Mouse (Mus musculus): ENCODE data around the gene Ano6. TPM values are rescaled to one million over a fixed set of nuclear protein-coding genes. Genes with fewer than 3 reads are reported as not detected.

Ano6 gene
- polyA plus RNA-seq, 1 experiment from 2014 or later = 6.9 TPM

DNA sequence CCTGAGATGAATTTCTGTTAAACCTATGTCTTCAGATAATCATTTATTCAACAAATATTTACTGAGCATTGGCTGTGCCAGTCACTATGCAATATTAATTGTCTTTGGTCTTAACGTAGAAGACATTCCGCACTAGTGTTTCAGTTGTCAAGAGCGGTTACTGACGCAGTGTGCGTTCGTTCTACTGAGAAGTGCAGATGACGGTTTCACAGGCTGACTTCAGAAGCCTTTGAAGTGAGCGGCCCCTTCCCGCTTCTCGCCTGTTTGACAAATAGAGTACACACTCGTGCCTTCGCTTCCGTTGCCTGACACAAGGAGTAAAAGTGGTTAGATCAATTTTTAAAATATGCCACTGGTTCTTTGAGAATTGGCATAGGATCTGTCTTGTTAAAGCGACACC is 113.6 kb downstream of the Ano6 start:
- Histone ChIP-seq H3K9me3 (ENCODE audit: low read length) (no peaks in the 10 kb centered on the region), H3K4me1 (ENCODE audit: insufficient read depth) (peaks cover 42% of the 10 kb centered on the region), H3K27me3 (ENCODE audit: insufficient read depth, low read length) (no peaks in the 10 kb centered on the region), H3K4me2 (ENCODE audit: low read depth, low read length) (peak overlapping the region; percentile 41), H3K9ac (replicated peaks) (0 out of 2 replicates have a peak overlapping the region, but pooled peaks have one; percentile 16), H3K27ac (ENCODE audit: low read depth) (0 out of 2 replicates have a peak overlapping the region, but pooled peaks have one; percentile 26), H3K4me3 (ENCODE audit: low read depth, low read length) (no peak overlapping the region; the same call in 1 of the 2 replicates), H3K36me3 (replicated peaks; ENCODE audit: insufficient read depth, low read length) (no peaks in the 10 kb centered on the region)
- no peak for TF ChIP-seq EP300 (IDR thresholded peaks at IDR 0.05; ENCODE audit: low read depth)
- TF ChIP-seq CTCF (IDR thresholded peaks at IDR 0.05; ENCODE audit: low read depth) = no peak
- no peak for ATAC-seq
- WGBS (ENCODE audit: insufficient replicate concordance) = 64% methylated on average over 14 of the region's 14 CpGs
- DNase-seq = no peak

DNA sequence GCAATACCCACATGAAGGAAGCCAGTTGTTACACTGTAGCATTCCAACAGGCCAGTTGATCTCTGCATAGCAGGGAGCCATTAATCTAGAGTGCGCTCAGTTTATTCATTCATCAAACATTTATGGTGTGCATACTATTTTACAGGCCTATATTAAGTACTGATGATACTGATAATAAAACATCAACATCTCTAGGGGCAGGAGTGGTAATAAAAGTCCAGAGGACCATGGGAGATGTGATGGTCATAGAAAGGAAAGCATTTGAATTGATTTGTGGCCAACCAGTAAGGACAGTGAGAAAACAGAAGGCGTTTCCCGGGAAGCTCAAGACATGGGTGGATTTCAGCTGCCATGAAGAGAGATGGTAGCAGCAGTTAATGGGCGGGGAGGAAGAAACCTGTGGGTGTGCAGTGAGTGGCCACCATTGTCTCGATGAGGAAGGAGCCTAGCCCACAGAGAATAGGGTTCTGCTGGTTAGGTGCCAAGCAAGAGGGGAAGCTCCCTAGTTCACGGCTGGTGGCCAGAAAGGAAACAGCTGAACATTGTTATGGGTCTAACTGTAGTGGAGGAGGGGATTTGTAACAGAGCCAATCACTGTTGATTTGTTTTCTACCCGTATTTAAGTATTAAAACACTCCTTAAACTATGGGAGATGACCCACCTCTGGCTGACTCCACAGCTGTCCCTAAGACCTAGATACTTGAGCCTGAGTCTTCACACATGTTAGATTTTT is 115.5 kb downstream of the Ano6 start:
- H3K4me1 ChIP-seq (ENCODE audit: insufficient read depth) = peaks cover 42% of the 10 kb centered on the region
- H3K9ac ChIP-seq (replicated peaks) = no peak overlapping the region
- no peaks in the 10 kb centered on the region for H3K9me3 ChIP-seq (ENCODE audit: low read length)
- H3K4me2 ChIP-seq (ENCODE audit: low read depth, low read length) = no peak overlapping the region
- H3K27me3 ChIP-seq (ENCODE audit: insufficient read depth, low read length) = no peaks in the 10 kb centered on the region
- no peaks in the 10 kb centered on the region for H3K36me3 ChIP-seq (replicated peaks; ENCODE audit: insufficient read depth, low read length)
- ATAC-seq (peak; percentile 46; the same call in 1 of the 2 replicates), DNase-seq (peak; percentile 35)
- no peak overlapping the region for H3K4me3 ChIP-seq (ENCODE audit: low read depth, low read length)
- no peak for TF ChIP-seq EP300 (IDR thresholded peaks at IDR 0.05; ENCODE audit: low read depth)
- TF ChIP-seq CTCF (IDR thresholded peaks at IDR 0.05; ENCODE audit: low read depth) = no peak
- WGBS (ENCODE audit: insufficient replicate concordance) = 48% methylated on average over 7 of the region's 7 CpGs
- H3K27ac ChIP-seq (ENCODE audit: low read depth) = peak overlapping the region; percentile 65

DNA sequence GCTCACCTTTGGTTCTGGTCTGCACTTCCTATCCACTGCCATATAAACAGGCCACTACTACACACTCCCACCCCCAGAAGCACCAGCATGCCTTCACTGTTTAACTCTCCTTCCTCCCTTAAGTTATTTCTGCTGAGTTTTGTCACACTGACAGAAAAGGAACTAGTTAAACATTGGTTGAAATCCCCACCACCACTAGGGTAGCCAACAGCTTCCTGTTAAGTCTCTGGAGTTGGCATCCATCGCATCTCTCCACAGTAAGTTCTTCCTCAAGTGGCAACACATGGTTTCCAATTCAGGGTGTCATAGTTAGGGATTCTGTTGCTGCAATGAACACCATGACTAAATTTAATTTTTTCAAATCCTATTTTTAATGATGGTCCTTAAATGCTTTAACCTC is 116.2 kb downstream of the Ano6 start:
- no peak overlapping the region for H3K9ac ChIP-seq (replicated peaks)
- no peaks in the 10 kb centered on the region for H3K9me3 ChIP-seq (ENCODE audit: low read length)
- H3K4me1 ChIP-seq (ENCODE audit: insufficient read depth) = peaks cover 42% of the 10 kb centered on the region
- H3K4me2 ChIP-seq (ENCODE audit: low read depth, low read length) = no peak overlapping the region
- WGBS (ENCODE audit: insufficient replicate concordance) = 59% methylated on average over 1 of the region's 1 CpGs
- peak overlapping the region; percentile 65 for H3K27ac ChIP-seq (ENCODE audit: low read depth)
- ATAC-seq (no peak), DNase-seq (no peak)
- H3K36me3 ChIP-seq (replicated peaks; ENCODE audit: insufficient read depth, low read length) = no peaks in the 10 kb centered on the region
- no peak overlapping the region for H3K4me3 ChIP-seq (ENCODE audit: low read depth, low read length)
- H3K27me3 ChIP-seq (ENCODE audit: insufficient read depth, low read length) = no peaks in the 10 kb centered on the region
- TF ChIP-seq CTCF (IDR thresholded peaks at IDR 0.05; ENCODE audit: low read depth) = no peak
- no peak for TF ChIP-seq EP300 (IDR thresholded peaks at IDR 0.05; ENCODE audit: low read depth)

- DNase-seq = no peak
- no peak for ATAC-seq
- no peak overlapping the region for H3K27ac ChIP-seq (ENCODE audit: low read depth)
- no peak overlapping the region for H3K4me3 ChIP-seq (ENCODE audit: low read depth, low read length)
- H3K9me3 ChIP-seq (ENCODE audit: low read length) = no peaks in the 10 kb centered on the region
- 86% methylated on average over 10 of the region's 10 CpGs for WGBS (ENCODE audit: insufficient replicate concordance)
- H3K27me3 ChIP-seq (ENCODE audit: insufficient read depth, low read length) = no peaks in the 10 kb centered on the region
- peak overlapping the region; percentile 55; the same call in 1 of the 2 replicates for H3K4me2 ChIP-seq (ENCODE audit: low read depth, low read length)
- peaks cover 39% of the 10 kb centered on the region for H3K4me1 ChIP-seq (ENCODE audit: insufficient read depth)
- TF ChIP-seq EP300 (IDR thresholded peaks at IDR 0.05; ENCODE audit: low read depth) = no peak
- no peak for TF ChIP-seq CTCF (IDR thresholded peaks at IDR 0.05; ENCODE audit: low read depth)
- no peaks in the 10 kb centered on the region for H3K36me3 ChIP-seq (replicated peaks; ENCODE audit: insufficient read depth, low read length)
- no peak overlapping the region for H3K9ac ChIP-seq (replicated peaks)
Measured at GRCm38 (mm10) chr15:95907337-95907736, 116.7 kb downstream of the Ano6 start.

- H3K27me3 ChIP-seq (ENCODE audit: insufficient read depth, low read length) = no peaks in the 10 kb centered on the region
- DNase-seq (no peak), ATAC-seq (peak; percentile 72)
- no peaks in the 10 kb centered on the region for H3K9me3 ChIP-seq (ENCODE audit: low read length)
- no peak overlapping the region for H3K27ac ChIP-seq (ENCODE audit: low read depth)
- TF ChIP-seq EP300 (IDR thresholded peaks at IDR 0.05; ENCODE audit: low read depth) (peak; percentile 86), CTCF (IDR thresholded peaks at IDR 0.05; ENCODE audit: low read depth) (no peak)
- H3K4me1 ChIP-seq (ENCODE audit: insufficient read depth) = peaks cover 39% of the 10 kb centered on the region
- WGBS (ENCODE audit: insufficient replicate concordance) = 83% methylated on average over 1 of the region's 1 CpGs
- no peak overlapping the region for H3K4me3 ChIP-seq (ENCODE audit: low read depth, low read length)
- no peaks in the 10 kb centered on the region for H3K36me3 ChIP-seq (replicated peaks; ENCODE audit: insufficient read depth, low read length)
- peak overlapping the region; percentile 55 for H3K4me2 ChIP-seq (ENCODE audit: low read depth, low read length)
- no peak overlapping the region for H3K9ac ChIP-seq (replicated peaks)
Measured at GRCm38 (mm10) chr15:95907909-95908308, 117.3 kb downstream of the Ano6 start.

DNA sequence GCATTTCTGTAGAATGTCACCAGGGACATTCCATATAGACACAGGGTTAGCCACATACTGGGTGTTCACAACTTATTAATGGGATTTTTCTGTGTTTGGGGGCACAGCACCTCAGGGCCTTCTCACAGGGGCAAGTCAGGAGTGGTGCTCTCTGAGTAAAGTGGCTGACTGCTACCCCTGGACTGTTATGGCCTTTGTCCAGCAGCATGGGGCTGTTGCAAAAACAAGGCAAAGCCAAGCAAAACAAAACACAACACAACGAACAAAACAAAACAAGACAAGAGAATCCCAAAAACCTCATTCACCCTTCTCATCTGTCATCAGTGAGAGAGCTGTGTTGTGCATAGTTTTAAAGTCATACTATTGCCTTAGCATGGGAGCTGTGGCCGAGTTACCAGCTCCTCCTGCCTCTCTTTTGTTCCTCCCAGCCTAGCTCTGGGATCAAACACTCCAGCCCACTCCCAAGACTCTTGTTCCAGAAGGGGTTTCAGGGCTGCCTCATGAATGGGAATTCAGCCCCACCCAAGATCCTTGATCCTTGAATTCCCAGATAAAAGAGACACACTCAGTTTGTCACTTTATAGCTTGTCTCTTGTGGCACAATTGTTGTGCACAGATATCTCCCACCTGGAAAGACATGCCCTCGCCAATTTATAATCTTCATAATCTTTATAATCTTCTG is 119.6 kb downstream of the Ano6 start:
- H3K4me1 ChIP-seq (ENCODE audit: insufficient read depth) = peaks cover 36% of the 10 kb centered on the region
- no peak overlapping the region for H3K27ac ChIP-seq (ENCODE audit: low read depth)
- ATAC-seq = no peak
- TF ChIP-seq CTCF (IDR thresholded peaks at IDR 0.05; ENCODE audit: low read depth) = no peak
- TF ChIP-seq EP300 (IDR thresholded peaks at IDR 0.05; ENCODE audit: low read depth) = no peak
- no peak overlapping the region for H3K4me3 ChIP-seq (ENCODE audit: low read depth, low read length)
- no peaks in the 10 kb centered on the region for H3K9me3 ChIP-seq (ENCODE audit: low read length)
- no peak for DNase-seq
- H3K4me2 ChIP-seq (ENCODE audit: low read depth, low read length) = no peak overlapping the region
- H3K36me3 ChIP-seq (replicated peaks; ENCODE audit: insufficient read depth, low read length) = peaks cover 5% of the 10 kb centered on the region; the same call in 1 of the 2 replicates
- no peaks in the 10 kb centered on the region for H3K27me3 ChIP-seq (ENCODE audit: insufficient read depth, low read length)
- no peak overlapping the region for H3K9ac ChIP-seq (replicated peaks)
- 77% methylated on average over 3 of the region's 3 CpGs for WGBS (ENCODE audit: insufficient replicate concordance)
